Mouse (Mus musculus): ENCODE results near the gene Dennd6a. TPM values are rescaled to one million over a fixed set of nuclear protein-coding genes. Genes with fewer than 3 reads are reported as not detected.
A peak's percentile ranks its signal among the peaks of the same experiment; 100 is the strongest.
"Not testable (repeated sequence)": the region's sequence is repeated elsewhere in the genome, so short reads cannot be mapped to it uniquely, and the experiment has no call there.

Gene Dennd6a
- total RNA-seq, 2 experiments from 2014 or later, result 24.4 to 25.4 TPM

DNA sequence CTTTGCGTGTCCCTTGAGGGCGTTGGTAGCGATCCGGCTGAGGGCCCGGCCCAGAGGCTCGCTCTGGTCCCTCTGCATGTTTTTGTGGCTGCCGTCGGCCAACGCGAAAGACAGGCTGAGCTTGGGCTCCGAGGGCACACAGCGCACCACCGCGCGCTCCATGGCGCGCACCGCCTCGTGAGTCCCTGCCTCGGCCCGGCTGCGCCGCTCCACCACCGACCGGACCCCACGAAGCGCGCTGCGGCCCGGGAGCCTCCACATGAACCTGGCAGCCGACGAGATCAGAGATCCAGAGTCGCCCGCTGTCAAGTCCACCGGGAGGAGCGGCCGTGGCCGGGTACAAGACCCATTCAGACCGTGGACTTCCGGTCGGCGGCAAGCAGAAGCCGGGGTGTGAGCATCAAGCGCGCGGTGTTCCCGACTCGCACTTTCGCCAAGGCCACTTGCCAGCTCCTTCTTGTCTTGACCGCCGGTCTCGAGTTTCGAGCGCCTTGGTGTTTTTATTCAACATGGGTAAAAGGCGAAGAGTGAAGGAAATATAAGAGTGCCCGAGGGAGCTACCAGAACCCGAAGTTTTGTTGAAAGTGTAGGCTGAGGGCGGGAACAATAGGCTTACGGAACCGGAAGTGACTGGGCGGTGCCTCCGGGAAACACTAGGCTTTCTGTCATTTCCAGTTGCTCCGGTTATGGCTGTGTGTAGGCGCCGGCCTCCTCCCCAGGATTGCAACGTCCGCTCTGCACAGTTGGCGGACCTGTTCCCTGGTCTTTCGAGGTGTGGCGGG lies 95.8 kb downstream of the Dennd6a start, which contains the start of gene Pde12:
TSS of gene Pde12 (minus strand) at position 592 of the 782 bp plus-strand sequence.
- DNase-seq (ENCODE audit: extremely low spot score in 1 of 2, low spot score in 2 of 2), result peak; percentile 85 to 89
- intact Hi-C loops (cut with DNase I), result loop anchor here (5.0 to 10.0 kb wide), 3 partner anchors 253 to 363 kb away; no protein-coding TSS in a partner anchor

DNA sequence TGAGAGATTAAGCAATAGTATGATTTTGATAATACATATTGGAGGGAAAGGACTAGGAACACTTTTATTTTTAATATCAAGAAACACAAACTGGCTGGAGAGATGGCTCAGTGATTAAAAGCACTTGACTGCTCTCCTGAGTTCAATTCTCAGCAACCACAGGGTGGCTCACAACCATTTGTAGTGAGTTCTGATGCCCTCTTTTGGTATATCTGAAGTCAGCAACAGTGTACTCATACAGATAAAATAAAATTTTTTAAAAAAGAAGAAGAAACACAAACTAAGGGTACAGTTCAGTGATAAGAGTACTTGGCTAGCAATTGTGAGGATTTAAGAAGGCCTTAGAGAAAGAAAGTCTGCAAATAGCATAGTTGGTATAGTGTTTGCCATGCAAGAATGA lies 97.3 kb downstream of the Dennd6a start:
- no peak for DNase-seq (ENCODE audit: extremely low spot score in 1 of 2, low spot score in 2 of 2)
- intact Hi-C loops (cut with DNase I), result loop anchor here (5.0 kb wide), 1 partner anchor 361 kb away; no protein-coding TSS in a partner anchor

DNA sequence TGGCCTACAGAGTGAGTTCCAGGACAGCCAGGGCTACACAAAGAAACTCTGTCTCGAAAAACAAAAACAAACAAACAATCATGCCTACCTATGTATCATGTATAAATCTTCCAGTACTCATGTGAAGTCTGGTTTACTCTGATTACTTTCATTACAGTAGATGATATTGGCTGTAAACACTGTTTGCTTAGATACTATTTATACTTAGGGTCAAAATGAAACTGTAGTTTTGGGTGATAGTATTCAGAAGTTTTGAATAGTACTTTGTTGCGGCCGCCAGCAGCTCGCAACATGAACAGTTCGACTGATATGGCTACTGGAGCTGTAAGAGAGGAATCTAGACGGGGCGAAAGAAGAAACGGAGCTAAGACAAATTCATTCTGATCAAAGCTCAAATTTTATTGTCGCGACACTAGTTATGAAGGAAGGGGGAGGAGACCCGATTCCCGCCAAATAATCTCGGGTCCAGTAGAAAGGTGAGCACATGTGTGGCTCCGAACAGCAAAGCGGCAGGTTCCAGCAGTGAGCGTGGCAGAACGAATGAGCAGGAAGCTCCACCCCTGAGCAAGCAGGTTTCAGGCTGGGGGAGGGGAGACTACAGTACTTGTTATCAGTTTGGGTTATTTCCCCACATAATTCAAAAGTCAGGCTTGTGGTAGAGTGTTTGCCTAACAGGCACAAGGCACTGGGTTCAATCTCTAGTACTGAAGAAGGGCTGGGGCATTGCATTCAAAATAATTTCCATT lies 98.4 kb downstream of the Dennd6a start:
- intact Hi-C loops (cut with DNase I), result loop anchor here (5.0 kb wide), 1 partner anchor 360 kb away; no protein-coding TSS in a partner anchor
- not testable (repeated sequence) for DNase-seq (ENCODE audit: extremely low spot score in 1 of 2, low spot score in 2 of 2)

DNA sequence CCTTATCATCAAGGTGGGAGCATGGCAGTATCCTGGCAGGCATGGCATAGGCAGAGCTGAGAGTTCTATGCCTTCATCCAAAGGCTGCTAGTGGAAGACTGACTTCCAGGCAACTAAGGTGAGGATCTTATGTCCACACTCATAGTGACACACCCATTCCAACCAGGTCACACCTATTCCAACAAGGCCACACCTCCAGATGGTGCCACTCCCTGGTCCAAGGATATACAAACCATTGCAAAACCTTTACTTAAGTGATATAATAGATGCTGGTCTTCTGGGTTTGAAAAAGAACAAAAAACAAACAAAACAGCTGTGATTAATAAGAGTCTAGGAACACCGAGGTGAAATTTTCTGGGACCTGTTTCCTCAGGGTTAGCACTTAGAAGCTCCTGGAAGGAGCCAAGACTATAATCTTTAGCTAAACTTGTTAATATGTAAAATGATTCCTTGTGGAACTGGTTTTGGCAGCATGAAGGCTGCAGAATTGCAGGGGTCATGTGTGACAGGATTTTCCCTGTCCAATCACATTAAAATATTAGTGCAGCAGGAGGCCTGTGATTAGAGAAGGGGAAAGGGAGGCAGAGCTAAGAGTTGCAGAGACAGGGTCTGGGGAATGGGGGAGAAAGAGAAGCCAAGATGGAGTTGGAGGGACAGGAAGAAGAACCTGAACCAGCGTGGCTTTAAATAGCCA lies 101.0 kb downstream of the Dennd6a start:
- DNase-seq (ENCODE audit: extremely low spot score in 1 of 2, low spot score in 2 of 2), result not testable (repeated sequence)
- intact Hi-C loops (cut with DNase I), result loop anchor here (5.0 kb wide), 1 partner anchor 358 kb away; no protein-coding TSS in a partner anchor

DNA sequence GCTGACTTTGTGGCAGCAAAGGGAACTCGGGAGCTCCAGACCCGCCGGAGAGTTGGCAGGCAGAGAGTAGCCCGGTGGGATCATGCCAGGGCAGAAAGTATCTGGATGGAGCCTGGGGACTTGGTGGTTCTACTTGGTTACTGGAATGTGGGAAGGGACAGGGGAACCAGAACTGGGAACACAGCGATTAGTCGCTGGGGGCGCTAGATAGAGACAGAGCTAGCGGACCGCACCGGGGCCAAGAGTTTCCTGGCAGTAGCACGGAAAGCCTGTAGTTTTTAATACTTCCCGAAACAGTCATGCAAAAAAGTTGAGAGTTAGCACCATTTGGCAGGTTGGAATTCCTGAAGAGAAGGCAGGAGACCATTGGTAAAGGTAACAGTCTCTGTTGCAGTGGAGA lies 101.7 kb downstream of the Dennd6a start:
- DNase-seq (ENCODE audit: extremely low spot score in 1 of 2, low spot score in 2 of 2), result peak in 1 of 2 experiments; percentile 40
- intact Hi-C loops (cut with DNase I), result no loop called here

DNA sequence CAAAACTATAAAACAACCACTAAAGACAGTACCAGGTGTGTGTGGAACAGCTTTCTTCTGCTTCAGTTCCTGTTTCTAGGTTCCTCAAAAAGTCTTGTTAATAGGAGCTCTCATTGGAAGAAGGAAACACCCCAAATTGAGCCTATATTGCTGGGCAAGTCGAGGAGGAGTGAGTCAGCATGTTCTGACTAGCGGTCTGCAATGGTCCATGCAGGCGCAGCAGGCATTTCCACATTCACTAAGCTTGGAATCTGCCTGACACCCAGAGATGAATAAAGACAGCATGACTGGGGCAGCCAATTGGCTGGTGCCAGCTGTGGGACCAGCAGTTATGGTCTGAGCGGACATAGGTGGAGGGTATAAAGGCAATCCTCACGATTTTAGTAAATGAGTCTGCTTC lies 102.1 kb downstream of the Dennd6a start:
- DNase-seq (ENCODE audit: extremely low spot score in 1 of 2, low spot score in 2 of 2), result no peak
- intact Hi-C loops (cut with DNase I), result no loop called here

Small RNAs within 50 kb of the gene (microRNA-seq; reads per million reads assigned to microRNA genes)
- gene Mir7672, result 2.3 reads per million

Other genes with a start within 250 kb of the Dennd6a start
- gene Slmap, start 38.9 kb upstream of the Dennd6a start, total RNA-seq (2021), result 10 to 100 TPM; 83.3 to 83.9 TPM
- 100 to 1,000 TPM; 154 to 157 TPM for gene Arf4, start 64.2 kb downstream of the Dennd6a start, total RNA-seq (2021)
- 10 to 100 TPM; 10.2 to 10.3 TPM for gene Pde12, start 96.0 kb downstream of the Dennd6a start, total RNA-seq (2021)
- under 1 TPM; 0.26 to 0.62 TPM for gene Dnah12, start 119.4 kb downstream of the Dennd6a start, total RNA-seq (2021)

Data from left cerebral cortex, postnatal 10 days (tissue).